Mouse (Mus musculus) heart, embryonic 13.5 days (tissue): ENCODE results near the gene Nlrp14. TPM values are rescaled to one million over a fixed set of nuclear protein-coding genes. Genes with fewer than 3 reads are reported as not detected.
"Not testable (repeated sequence)": the region's sequence is repeated elsewhere in the genome, so short reads cannot be mapped to it uniquely, and the experiment has no call there.

ENCODE experiments used
- ATAC-seq: fragments of 200-750 bp; cut with Nextera tagmentation; 2 replicates; pipeline ENCODE4 v1.8.0; 2017; ENCODE audit warnings: moderate TSS enrichment; ENCODE audit not compliant: insufficient number of reproducible peaks, low FRiP score, low TSS enrichment; ENCODE audit errors: extremely low read depth
- H3K27ac ChIP-seq: fragments of 300-500 bp; sonication (generic); replicated peaks from 2 replicates; pipeline ENCODE4 v1.5.1; 2015; ENCODE audit warnings: moderate library complexity, mild to moderate bottlenecking, inconsistent platforms
- H3K27me3 ChIP-seq: fragments of 300-500 bp; sonication (generic); replicated peaks from 2 replicates; pipeline ENCODE4 v1.6.1; 2015; ENCODE audit warnings: mild to moderate bottlenecking, inconsistent platforms
- H3K36me3 ChIP-seq: fragments of 300-500 bp; sonication (generic); 2 replicates; pipeline ENCODE4 v1.6.1; 2015; ENCODE audit warnings: mild to moderate bottlenecking, inconsistent platforms
- H3K4me1 ChIP-seq: fragments of 300-500 bp; sonication (generic); 2 replicates; pipeline ENCODE4 v1.6.1; 2015; ENCODE audit warnings: inconsistent platforms
- H3K4me2 ChIP-seq: fragments of 300-500 bp; sonication (generic); 2 replicates; pipeline ENCODE4 v1.6.1; 2015; ENCODE audit warnings: inconsistent platforms, mild to moderate bottlenecking, moderate library complexity
- H3K4me3 ChIP-seq: fragments of 300-500 bp; sonication (generic); 2 replicates; pipeline ENCODE4 v1.5.1; 2015; ENCODE audit warnings: moderate library complexity, mild to moderate bottlenecking, inconsistent platforms
- H3K9ac ChIP-seq: fragments of 300-500 bp; sonication (generic); 2 replicates; pipeline ENCODE4 v1.6.1; 2015; ENCODE audit warnings: inconsistent platforms, mild to moderate bottlenecking, moderate library complexity
- H3K9me3 ChIP-seq: fragments of 300-500 bp; sonication (generic); 2 replicates; pipeline ENCODE4 v1.6.1; 2016; ENCODE audit warnings: inconsistent platforms
- WGBS: fragments of 180-500 bp; shearing (Covaris S2); methylation state at CpG from one replicate; pipeline ENCODE4 v1.1.7; 2015; ENCODE audit warnings: mixed read lengths; 5-methylcytosine and 5-hydroxymethylcytosine counted together
- polyA plus RNA-seq: library from polyadenylated mRNA; unstranded; fragments of >200 nt; fragmentation: Nextera tagmentation; extraction: Ambion mirVana; gene quantifications from 2 replicates; pipeline ENCODE4 v1.2.1, GENCODE M21; 2015

The Nlrp14 gene
- polyA plus RNA-seq, result not detected in 2 replicates

DNA sequence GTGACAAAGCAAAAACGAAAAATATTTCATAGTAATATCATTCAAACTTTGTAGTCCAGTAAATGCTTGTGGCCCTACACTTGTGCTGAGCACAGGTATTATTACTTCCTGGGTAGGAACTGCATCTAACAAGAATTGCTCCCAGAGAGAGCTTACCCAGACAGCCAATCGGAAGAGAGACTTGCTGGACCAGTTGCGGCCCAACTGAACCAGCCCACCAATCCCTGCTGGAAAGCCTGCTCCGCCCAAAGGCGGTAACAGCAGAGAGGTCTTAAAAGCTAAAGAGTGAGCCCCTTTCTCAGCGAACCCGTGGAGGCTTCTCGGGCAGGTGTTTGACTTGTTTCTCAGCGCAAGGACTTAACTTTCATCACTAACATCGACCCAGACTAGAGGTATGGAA lies at the start of gene Nlrp14:
Gene Nlrp14 (plus strand): TSS at position 301 of the 400 bp plus-strand sequence.
- no peak within 1 kb of the TSS for H3K4me3 ChIP-seq
- ATAC-seq, result no peak
- H3K27me3 ChIP-seq, result no peaks in the 10 kb centered on the region
- no peaks in the 10 kb centered on the region for H3K4me1 ChIP-seq
- H3K36me3 ChIP-seq, result no peaks in the 10 kb centered on the region
- H3K9me3 ChIP-seq, result no peaks in the 10 kb centered on the region
- WGBS, result 64% methylated on average over 10 of the region's 10 CpGs
- H3K4me2 ChIP-seq, result no peak within 1 kb of the TSS
- H3K9ac ChIP-seq, result no peak within 1 kb of the TSS
- no peak within 1 kb of the TSS for H3K27ac ChIP-seq

DNA sequence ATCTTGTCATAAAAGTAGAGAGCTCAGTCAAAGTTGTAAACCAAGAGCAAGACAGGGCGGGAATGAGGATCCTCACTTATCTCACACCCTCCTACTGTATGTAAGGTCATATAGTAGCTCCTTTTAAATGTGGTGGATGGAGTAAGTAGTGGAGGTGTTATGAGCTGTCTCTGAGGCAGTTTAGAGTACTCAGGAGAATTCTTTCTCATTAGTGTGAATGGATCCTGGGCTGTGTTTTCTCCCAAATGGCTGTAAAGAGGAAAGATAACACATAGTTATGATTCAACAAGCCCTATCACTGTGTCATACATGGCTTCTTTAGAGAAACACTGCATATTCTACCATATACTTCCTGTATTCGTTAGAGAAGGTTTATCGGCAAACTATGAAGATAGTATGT lies 35.8 kb upstream of the Nlrp14 start, which contains the start of gene Olfr715:
Gene Olfr715 (minus strand): TSS at position 101 of the 400 bp plus-strand sequence.
- not testable (repeated sequence) for H3K9me3 ChIP-seq, H3K4me1 ChIP-seq, H3K27ac ChIP-seq, H3K4me3 ChIP-seq, H3K27me3 ChIP-seq, ATAC-seq, H3K9ac ChIP-seq, H3K4me2 ChIP-seq, H3K36me3 ChIP-seq
- WGBS, result 69% methylated on average over 3 of the region's 3 CpGs

DNA sequence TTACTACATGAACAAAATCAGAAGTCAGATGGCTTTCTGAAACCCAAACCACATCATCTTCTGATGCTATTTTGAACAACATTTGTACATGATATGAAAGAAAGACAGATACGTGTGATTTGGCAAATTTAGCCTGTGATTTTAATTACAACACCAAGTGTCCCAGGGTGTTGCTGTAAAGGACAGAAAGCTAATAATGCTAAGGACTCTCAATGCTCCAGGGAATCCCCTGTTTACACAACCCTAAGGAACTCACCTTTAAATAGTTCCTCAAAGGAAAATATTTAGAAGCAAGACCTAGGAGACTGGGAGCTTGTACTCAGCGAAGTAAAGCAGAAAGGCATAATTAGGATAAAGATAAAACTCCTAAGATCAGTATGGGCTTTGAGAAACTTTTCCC lies 28.8 kb upstream of the Nlrp14 start, which contains the start of gene Olfr716:
Gene Olfr716 (plus strand): TSS at position 301 of the 400 bp plus-strand sequence.
- H3K9ac ChIP-seq, H3K4me3 ChIP-seq, H3K4me1 ChIP-seq, H3K36me3 ChIP-seq, H3K4me2 ChIP-seq, H3K27me3 ChIP-seq, H3K27ac ChIP-seq, H3K9me3 ChIP-seq, ATAC-seq: not testable (repeated sequence)
- WGBS, result 52% methylated on average over 2 of the region's 2 CpGs

DNA sequence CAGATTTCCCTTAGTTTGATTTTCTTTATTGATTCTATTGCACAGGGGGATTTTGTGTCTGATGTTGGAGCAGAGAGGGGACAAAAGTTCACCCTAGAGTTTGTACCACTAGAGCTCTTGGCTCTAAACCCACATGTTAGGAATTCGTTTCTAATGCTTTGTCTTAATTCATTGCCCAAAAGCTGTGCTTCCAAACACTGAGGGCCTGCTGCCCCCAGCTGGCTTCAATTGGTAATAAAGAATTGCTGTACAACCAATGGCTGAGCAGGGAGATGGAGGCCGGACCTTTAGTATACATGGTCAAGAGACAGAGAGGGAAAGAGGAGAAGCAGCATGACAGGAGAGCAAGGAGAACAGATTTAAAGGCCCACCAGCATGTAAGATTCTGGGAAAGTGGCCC lies 13.6 kb downstream of the Nlrp14 start:
- WGBS, result 32% methylated on average over 2 of the region's 2 CpGs
- H3K4me1 ChIP-seq, result no peaks in the 10 kb centered on the region

GRCm38 (mm10) chr7:107201817-107202216 lies 35.0 kb downstream of the Nlrp14 start:
- Histone ChIP-seq H3K4me2 (no peak overlapping the region), H3K27ac (no peak overlapping the region), H3K27me3 (peaks cover 2% of the 10 kb centered on the region), H3K4me1 (no peaks in the 10 kb centered on the region), H3K36me3 (no peaks in the 10 kb centered on the region), H3K9me3 (no peaks in the 10 kb centered on the region), H3K4me3 (no peak overlapping the region), H3K9ac (no peak overlapping the region)
- 39% methylated on average over 3 of the region's 3 CpGs for WGBS
- ATAC-seq, result no peak

More for the DNA sequence above, 13.6 kb downstream of the Nlrp14 start:
- H3K36me3 ChIP-seq, result no peaks in the 10 kb centered on the region
- no peak overlapping the region for H3K4me3 ChIP-seq
- no peak overlapping the region for H3K4me2 ChIP-seq
- no peaks in the 10 kb centered on the region for H3K9me3 ChIP-seq
- no peak overlapping the region for H3K9ac ChIP-seq
- ATAC-seq, result no peak
- H3K27ac ChIP-seq, result no peak overlapping the region
- H3K27me3 ChIP-seq, result no peaks in the 10 kb centered on the region

DNA sequence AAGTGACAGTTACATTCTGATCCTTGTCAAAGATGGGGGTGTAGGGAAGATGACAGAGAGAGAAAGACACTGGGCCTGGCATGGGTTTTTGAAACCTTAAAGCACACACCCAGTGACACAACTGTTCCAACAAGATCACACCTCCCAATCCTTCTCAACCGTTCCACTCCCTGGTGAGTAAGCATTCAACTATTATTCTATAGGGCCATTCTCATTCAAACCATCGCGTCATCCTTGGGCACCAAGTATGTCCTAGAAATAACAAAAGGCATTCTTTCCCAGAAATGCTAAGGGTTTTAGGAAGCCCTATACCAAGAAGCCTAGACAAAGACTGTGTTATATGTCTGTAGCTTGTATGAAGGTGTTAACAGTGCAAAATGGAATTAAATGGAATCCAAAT lies 41.1 kb downstream of the Nlrp14 start:
- peaks cover 51% of the 10 kb centered on the region for H3K27me3 ChIP-seq
- peaks cover 16% of the 10 kb centered on the region for H3K9me3 ChIP-seq
- no peak overlapping the region for H3K9ac ChIP-seq
- H3K4me3 ChIP-seq, result no peak overlapping the region
- 76% methylated on average over 3 of the region's 3 CpGs for WGBS
- no peak overlapping the region for H3K4me2 ChIP-seq
- H3K36me3 ChIP-seq, result no peaks in the 10 kb centered on the region
- no peak overlapping the region for H3K27ac ChIP-seq
- no peaks in the 10 kb centered on the region for H3K4me1 ChIP-seq
- no peak for ATAC-seq

DNA sequence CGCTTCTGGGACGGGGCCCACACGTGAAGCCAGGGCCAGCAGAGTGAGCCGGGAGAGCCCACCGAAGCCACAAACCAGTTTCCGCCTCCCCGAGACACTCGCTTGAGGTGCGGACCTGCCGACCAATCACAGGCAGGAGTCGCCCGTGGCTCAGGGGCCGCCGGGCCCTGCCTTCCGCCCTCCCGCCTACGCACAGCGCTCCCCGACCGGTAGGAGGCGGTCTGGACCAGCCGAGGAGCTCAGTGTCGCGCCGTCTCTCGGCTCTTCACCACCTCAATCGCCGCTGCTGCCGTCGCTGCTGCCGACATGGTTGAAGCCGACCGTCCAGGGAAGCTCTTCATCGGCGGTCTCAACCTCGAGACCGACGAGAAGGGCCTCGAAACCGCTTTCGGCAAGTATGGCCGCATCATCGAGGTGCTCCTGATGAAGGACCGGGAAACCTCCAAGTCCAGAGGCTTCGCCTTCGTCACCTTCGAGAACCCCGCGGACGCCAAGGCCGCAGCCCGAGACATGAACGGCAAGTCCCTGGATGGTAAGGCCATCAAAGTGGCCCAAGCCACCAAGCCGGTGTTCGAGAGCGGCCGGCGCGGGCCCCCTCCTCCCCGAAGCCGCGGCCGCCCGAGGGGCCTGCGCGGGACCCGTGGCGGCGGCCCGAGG lies 42.5 kb downstream of the Nlrp14 start, which contains the start of gene Rbmxl2:
Gene Rbmxl2 (plus strand): TSS at position 242 of the 657 bp plus-strand sequence.
- peak within 1 kb of the TSS; percentile 36 for H3K4me3 ChIP-seq
- no peak within 1 kb of the TSS for H3K27ac ChIP-seq
- WGBS, result 26% methylated on average over 70 of the region's 70 CpGs
- peak within 1 kb of the TSS; percentile 47 for H3K4me2 ChIP-seq
- H3K4me1 ChIP-seq, result no peaks in the 10 kb centered on the region
- no peak for ATAC-seq
- H3K9ac ChIP-seq, result no peak within 1 kb of the TSS
- H3K27me3 ChIP-seq, result peaks cover 55% of the 10 kb centered on the region
- no peaks in the 10 kb centered on the region for H3K36me3 ChIP-seq
- peaks cover 16% of the 10 kb centered on the region for H3K9me3 ChIP-seq

GRCm38 (mm10) chr7:107210126-107210576 lies 43.4 kb downstream of the Nlrp14 start:
- Histone ChIP-seq H3K4me1 (no peaks in the 10 kb centered on the region), H3K36me3 (no peaks in the 10 kb centered on the region), H3K27ac (no peak overlapping the region), H3K4me3 (peak overlapping the region; percentile 36), H3K27me3 (peaks cover 59% of the 10 kb centered on the region), H3K9ac (no peak overlapping the region), H3K4me2 (peak overlapping the region; percentile 47), H3K9me3 (peaks cover 16% of the 10 kb centered on the region)
- ATAC-seq, result no peak
- 21% methylated on average over 68 of the region's 77 CpGs for WGBS

- Histone ChIP-seq H3K4me2 (no peak overlapping the region), H3K27ac (no peak overlapping the region), H3K4me3 (no peak overlapping the region), H3K36me3 (no peaks in the 10 kb centered on the region), H3K27me3 (peaks cover 20% of the 10 kb centered on the region), H3K9ac (no peak overlapping the region), H3K9me3 (no peaks in the 10 kb centered on the region), H3K4me1 (no peaks in the 10 kb centered on the region)
- no peak for ATAC-seq
Measured at GRCm38 (mm10) chr7:107215723-107216122, 48.9 kb downstream of the Nlrp14 start.

DNA sequence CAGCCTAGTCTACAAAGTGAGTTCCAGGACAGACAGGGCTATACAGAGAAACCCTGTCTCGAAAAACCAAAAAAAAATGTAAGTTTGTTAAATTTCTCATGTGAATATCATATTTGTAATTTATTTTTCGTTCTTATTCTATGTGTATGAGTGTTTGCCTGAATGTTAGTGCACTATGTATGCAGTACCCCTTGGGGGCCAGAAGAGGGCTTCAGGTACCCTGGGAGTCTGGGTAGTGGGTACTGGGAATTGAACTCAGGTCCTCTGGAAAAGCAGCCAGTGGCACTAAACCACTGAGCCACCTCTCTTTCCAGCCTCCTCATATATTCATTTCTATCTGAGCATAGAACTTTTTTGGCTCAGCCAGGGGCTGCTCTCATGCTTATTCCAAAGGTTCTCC lies 50.1 kb downstream of the Nlrp14 start:
- Histone ChIP-seq H3K4me2 (no peak overlapping the region), H3K9ac (no peak overlapping the region), H3K27me3 (peaks cover 9% of the 10 kb centered on the region), H3K9me3 (no peaks in the 10 kb centered on the region), H3K27ac (no peak overlapping the region), H3K36me3 (no peaks in the 10 kb centered on the region), H3K4me3 (no peak overlapping the region), H3K4me1 (no peaks in the 10 kb centered on the region)
- no peak for ATAC-seq
- WGBS, result 59% methylated on average over 2 of the region's 2 CpGs

DNA sequence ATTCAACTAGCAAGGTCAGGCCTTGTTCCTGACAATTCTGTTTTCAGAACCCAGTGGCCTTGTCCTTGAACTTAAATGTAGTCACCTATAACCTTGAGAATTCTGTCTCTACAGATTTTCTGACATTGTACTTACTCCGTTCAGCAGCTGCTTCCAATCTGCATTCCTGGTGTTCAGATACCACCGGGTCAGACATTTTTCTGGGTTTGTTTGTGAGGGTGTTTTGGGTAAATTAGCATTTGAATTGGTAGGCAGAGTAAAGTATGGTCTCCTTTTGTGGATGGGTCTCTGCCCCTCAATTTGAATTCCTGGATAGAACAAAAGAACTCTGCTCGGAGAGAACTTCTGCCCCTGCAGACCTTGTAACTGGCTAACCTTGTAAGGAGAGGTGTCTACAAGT lies 70.1 kb downstream of the Nlrp14 start:
- Histone ChIP-seq H3K4me2 (no peak overlapping the region), H3K27ac (no peak overlapping the region), H3K9ac (no peak overlapping the region), H3K36me3 (no peaks in the 10 kb centered on the region), H3K4me1 (no peaks in the 10 kb centered on the region), H3K4me3 (no peak overlapping the region), H3K9me3 (no peaks in the 10 kb centered on the region), H3K27me3 (no peaks in the 10 kb centered on the region)
- no peak for ATAC-seq
- WGBS, result 61% methylated on average over 3 of the region's 3 CpGs

- Histone ChIP-seq H3K27me3 (no peaks in the 10 kb centered on the region), H3K4me1 (no peaks in the 10 kb centered on the region), H3K27ac (no peak overlapping the region), H3K4me2 (no peak overlapping the region), H3K9me3 (no peaks in the 10 kb centered on the region), H3K4me3 (no peak overlapping the region), H3K9ac (no peak overlapping the region), H3K36me3 (no peaks in the 10 kb centered on the region)
- WGBS, result 69% methylated on average over 3 of the region's 3 CpGs
- ATAC-seq, result no peak
Measured at GRCm38 (mm10) chr7:107237498-107237897, 70.7 kb downstream of the Nlrp14 start.
